Mouse (Mus musculus) bone marrow, adult 2 months (tissue): Measurements from ENCODE around the gene Gm45208.

Experiments
- CTCF ChIP-seq: fragments of 200-500 bp; IDR thresholded peaks from 2 replicates; pipeline ENCODE4 v1.5.1; 2011; ENCODE audit warnings: low read length, control low read depth; ENCODE audit not compliant: control insufficient read depth, insufficient read depth
- POLR2A ChIP-seq: fragments of 200-500 bp; IDR thresholded peaks from 2 replicates; pipeline ENCODE4 v1.6.1; 2011; ENCODE audit warnings: low read depth, mild to moderate bottlenecking, control low read depth, low read length, borderline replicate concordance; ENCODE audit not compliant: control insufficient read depth

GRCm38 (mm10) chrX:7688321-7688720 is 33.7 kb upstream of the Gm45208 start:
- TF ChIP-seq POLR2A (no peak), CTCF (no peak)
